Mouse (Mus musculus) megakaryocyte, embryonic 14.5 days (primary cell): ENCODE measurements around the gene Slc38a6.

Experiments
- FLI1 ChIP-seq: IDR thresholded peaks from 2 replicates; pipeline ENCODE4 v1.6.1; 2012; ENCODE audit warnings: low read length, inconsistent platforms, mixed read lengths
- GATA1 ChIP-seq: IDR thresholded peaks from 3 replicates; pipeline ENCODE4 v1.6.1; 2012; ENCODE audit warnings: mixed read lengths, low read length, inconsistent platforms, borderline replicate concordance

- TF ChIP-seq GATA1, result no peak
- no peak for TF ChIP-seq FLI1
These were observed 76.8 kb downstream of the Slc38a6 start for GRCm38 (mm10) chr12:73363401-73363800.
